Mouse (Mus musculus) testis, adult 2 months (tissue): Measurements from ENCODE around the gene Chia1. TPM values are rescaled to one million over a fixed set of nuclear protein-coding genes. Genes with fewer than 3 reads are reported as not detected.
"Not testable (repeated sequence)": the region's sequence is repeated elsewhere in the genome, so short reads cannot be mapped to it uniquely, and the experiment has no call there.

Experiments
- H3K27ac ChIP-seq: fragments of 200-500 bp; 2 replicates; pipeline ENCODE4 v1.5.1; 2012; ENCODE audit warnings: low read depth, low read length; ENCODE audit not compliant: control insufficient read depth, insufficient read depth
- H3K27me3 ChIP-seq: fragments of 200-500 bp; 2 replicates; pipeline ENCODE4 v1.6.1; 2012; ENCODE audit warnings: mild to moderate bottlenecking, low read length, moderate library complexity; ENCODE audit not compliant: control insufficient read depth, insufficient read depth
- H3K36me3 ChIP-seq: fragments of 200-500 bp; 2 replicates; pipeline ENCODE4 v1.6.1; 2012; ENCODE audit warnings: mild to moderate bottlenecking, low read length; ENCODE audit not compliant: control insufficient read depth, insufficient read depth
- H3K4me1 ChIP-seq: fragments of 200-500 bp; 2 replicates; pipeline ENCODE4 v1.6.1; 2012; ENCODE audit warnings: low read length; ENCODE audit not compliant: control insufficient read depth, insufficient read depth
- H3K4me3 ChIP-seq: fragments of 200-500 bp; 2 replicates; pipeline ENCODE4 v1.5.1; 2012; ENCODE audit warnings: low read depth, mild to moderate bottlenecking, low read length, moderate library complexity, mixed read lengths; ENCODE audit not compliant: control insufficient read depth
- CTCF ChIP-seq: fragments of 200-500 bp; IDR thresholded peaks from 2 replicates; pipeline ENCODE4 v1.5.1; 2012; ENCODE audit warnings: low read depth, mild to moderate bottlenecking, inconsistent platforms, low read length, moderate library complexity; ENCODE audit not compliant: control insufficient read depth, insufficient read depth, insufficient replicate concordance
- POLR2A ChIP-seq: fragments of 200-500 bp; IDR thresholded peaks from 2 replicates; pipeline ENCODE4 v1.6.1; 2012; ENCODE audit warnings: low read depth, mild to moderate bottlenecking, inconsistent platforms, low read length, moderate library complexity; ENCODE audit not compliant: control insufficient read depth
- polyA plus RNA-seq: library from polyadenylated mRNA; depleted of rRNA; stranded (reverse); fragments of >200 nt; gene quantifications from 2 replicates; pipeline ENCODE4 v1.2.3, GENCODE M21; 2012; rRNA removed

Chia1 gene
- polyA plus RNA-seq, 1 experiment, result 0.70 TPM

DNA sequence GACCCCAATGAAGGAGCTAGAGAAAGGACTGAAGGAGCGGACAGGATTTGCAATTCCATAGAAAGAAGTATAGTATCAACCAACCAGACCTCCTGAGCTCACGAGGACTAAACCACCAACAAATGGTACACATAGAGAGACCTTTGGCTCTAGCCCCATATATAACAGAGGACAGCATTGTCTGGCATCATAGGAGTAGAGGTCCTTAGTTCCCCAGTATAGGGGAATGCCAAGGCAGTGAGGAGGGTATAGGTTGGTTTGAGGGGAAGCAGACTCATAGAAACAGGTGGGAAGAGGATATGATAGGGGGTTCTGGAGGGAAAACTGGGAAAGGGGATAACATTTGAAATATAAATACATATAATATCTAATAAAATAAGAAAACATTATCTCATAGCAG is 41.4 kb downstream of the Chia1 start:
- Histone ChIP-seq H3K27me3 (no peaks in the 10 kb centered on the region), H3K36me3 (no peaks in the 10 kb centered on the region), H3K4me3 (no peak overlapping the region), H3K4me1 (no peaks in the 10 kb centered on the region), H3K27ac (no peak overlapping the region)
- TF ChIP-seq POLR2A (no peak), CTCF (no peak)

GRCm38 (mm10) chr3:106167464-106167863 is 54.4 kb downstream of the Chia1 start, which contains the start of gene Chil3:
TSS of gene Chil3 (minus strand) at chr3:106167564.
- no peak for TF ChIP-seq POLR2A
- no peak within 1 kb of the TSS for H3K4me3 ChIP-seq
- 0 out of 2 replicates have a peak, but pooled peaks cover 3% of the 10 kb centered on the region for H3K27me3 ChIP-seq
- H3K27ac ChIP-seq, result no peak within 1 kb of the TSS
- H3K4me1 ChIP-seq, result no peaks in the 10 kb centered on the region
- no peaks in the 10 kb centered on the region for H3K36me3 ChIP-seq

- Histone ChIP-seq H3K36me3 (no peaks in the 10 kb centered on the region), H3K4me1 (no peaks in the 10 kb centered on the region), H3K27me3 (0 out of 2 replicates have a peak, but pooled peaks cover 3% of the 10 kb centered on the region), H3K27ac (no peak overlapping the region), H3K4me3 (no peak overlapping the region)
- no peak for TF ChIP-seq CTCF
- TF ChIP-seq POLR2A, result no peak
These were observed 57.6 kb downstream of the Chia1 start for GRCm38 (mm10) chr3:106170522-106171053.

- no peak for TF ChIP-seq CTCF
- TF ChIP-seq POLR2A, result no peak
- Histone ChIP-seq H3K36me3 (no peaks in the 10 kb centered on the region), H3K27me3 (0 out of 2 replicates have a peak, but pooled peaks cover 3% of the 10 kb centered on the region), H3K27ac (no peak overlapping the region), H3K4me1 (no peaks in the 10 kb centered on the region), H3K4me3 (no peak overlapping the region)
These were observed 58.2 kb downstream of the Chia1 start for GRCm38 (mm10) chr3:106171135-106171731.

- H3K27ac ChIP-seq, H3K4me1 ChIP-seq, H3K4me3 ChIP-seq, H3K27me3 ChIP-seq, H3K36me3 ChIP-seq: not testable (repeated sequence)
These were observed 59.5 kb downstream of the Chia1 start for GRCm38 (mm10) chr3:106172506-106172905.

DNA sequence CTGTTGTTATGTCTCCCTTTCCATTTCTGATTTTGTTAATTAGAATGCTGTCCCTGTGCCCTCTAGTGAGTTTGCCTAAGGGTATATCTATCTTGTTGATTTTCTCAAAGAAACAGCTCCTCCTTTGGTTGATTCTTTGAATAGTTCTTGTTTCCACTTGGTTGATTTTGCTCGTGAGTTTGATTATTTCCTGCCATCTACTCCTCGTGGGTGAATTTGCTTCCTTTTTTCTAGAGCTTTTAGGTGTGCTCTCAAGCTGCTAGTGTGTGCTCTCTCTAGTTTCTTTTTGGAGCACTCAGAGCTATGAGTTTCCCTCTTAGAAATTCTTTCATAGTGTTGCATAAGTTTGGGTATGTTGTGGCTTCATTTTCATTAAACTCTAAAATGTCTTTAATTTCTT is 61.9 kb downstream of the Chia1 start:
- not testable (repeated sequence) for H3K36me3 ChIP-seq, H3K4me1 ChIP-seq, H3K27ac ChIP-seq, H3K27me3 ChIP-seq, H3K4me3 ChIP-seq

GRCm38 (mm10) chr3:106177509-106178189 is 64.6 kb downstream of the Chia1 start:
- TF ChIP-seq CTCF (no peak), POLR2A (no peak)
- Histone ChIP-seq H3K27me3 (no peaks in the 10 kb centered on the region), H3K36me3 (no peaks in the 10 kb centered on the region), H3K4me1 (no peaks in the 10 kb centered on the region), H3K27ac (no peak overlapping the region), H3K4me3 (no peak overlapping the region)

Other genes starting within 250 kb of the Chia1 start
- 10.9 and 13.6 TPM in 2 replicates for gene Adora3, start 242.4 kb upstream of the Chia1 start, polyA plus RNA-seq
- 290 and 388 TPM in 2 replicates for gene Tmigd3, start 242.3 kb upstream of the Chia1 start, polyA plus RNA-seq
- gene I830077J02Rik, start 180.6 kb upstream of the Chia1 start, polyA plus RNA-seq, result 0.14 TPM in 1 of 2 replicates, not detected in the other
- gene Wdr77, start 153.9 kb upstream of the Chia1 start, polyA plus RNA-seq, result 50.4 and 55.8 TPM in 2 replicates
- 68.0 and 69.0 TPM in 2 replicates for gene Atp5f1, start 153.1 kb upstream of the Chia1 start, polyA plus RNA-seq
- gene Ovgp1, start 139.5 kb upstream of the Chia1 start, polyA plus RNA-seq, result 10.3 and 13.3 TPM in 2 replicates
- gene Pifo, start 98.6 kb upstream of the Chia1 start, polyA plus RNA-seq, result 101 and 112 TPM in 2 replicates
- 0.24 and 1.1 TPM in 2 replicates for gene Chil5, start 80.4 kb upstream of the Chia1 start, polyA plus RNA-seq
- gene Chil3, start 54.3 kb downstream of the Chia1 start, polyA plus RNA-seq, result 1.6 and 3.3 TPM in 2 replicates
- not detected in 2 replicates for gene Chil4, start 106.3 kb downstream of the Chia1 start, polyA plus RNA-seq